Mouse (Mus musculus): ENCODE results near the gene Wdr45.
"Not testable (repeated sequence)": the region's sequence is repeated elsewhere in the genome, so short reads cannot be mapped to it uniquely, and the experiment has no call there.

The Wdr45 gene

DNA sequence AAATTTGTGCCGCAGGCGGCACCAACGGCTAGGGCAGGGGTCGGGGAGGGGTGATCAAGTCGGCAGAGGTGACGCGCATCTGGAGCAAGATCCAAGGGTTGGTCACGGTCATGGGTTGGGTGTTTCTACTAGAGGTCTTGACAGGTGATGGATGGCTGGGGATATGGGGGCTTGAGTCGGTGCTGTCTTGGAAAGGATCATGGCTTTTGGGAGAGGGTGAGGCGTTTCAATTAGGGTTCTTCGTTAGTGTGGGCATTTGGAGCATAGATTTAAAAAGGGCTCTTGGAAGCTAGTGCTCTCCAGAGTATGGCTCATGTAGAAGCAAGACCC, 8.1 kb downstream of the Wdr45 start:
- DNase-seq, result no peak

DNA sequence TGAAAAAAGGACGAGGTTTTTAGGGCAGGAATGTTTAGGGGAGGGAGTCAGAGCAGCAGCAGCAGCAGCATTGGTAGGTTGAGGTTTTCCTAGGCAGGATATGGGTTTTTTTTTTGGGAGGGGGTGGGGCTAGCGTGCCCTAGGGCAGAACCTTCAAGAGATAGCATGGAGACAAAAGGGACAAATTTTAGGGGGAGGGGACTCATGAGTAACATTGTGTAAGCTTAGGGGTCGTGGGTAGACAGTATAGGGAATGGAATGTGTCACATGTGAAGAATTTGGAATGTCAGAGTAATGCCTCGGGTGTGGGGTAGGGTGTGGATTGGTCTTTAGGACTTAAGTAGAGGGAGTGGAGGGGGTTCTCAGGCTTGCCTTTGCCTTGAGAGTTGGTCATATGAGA, 8.6 kb downstream of the Wdr45 start:
- DNase-seq, result no peak

DNA sequence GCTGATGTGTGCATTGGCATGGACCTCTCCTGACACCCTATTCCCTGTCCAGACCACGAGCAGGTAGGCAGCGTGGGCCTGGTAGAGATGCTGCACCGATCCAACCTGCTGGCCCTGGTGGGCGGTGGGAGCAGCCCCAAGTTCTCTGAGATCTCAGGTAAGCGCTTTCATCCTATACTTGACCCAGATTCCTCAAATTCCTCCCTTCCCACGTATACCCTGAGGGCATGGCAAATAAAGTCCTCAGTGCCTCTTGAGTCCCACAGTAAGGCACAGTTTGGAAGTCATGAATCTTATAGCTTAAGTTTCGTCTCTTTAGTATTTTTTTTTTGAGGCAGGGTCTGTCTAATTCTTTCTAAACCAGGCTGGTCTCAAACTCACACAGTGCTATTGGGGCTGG, 10.0 kb downstream of the Wdr45 start:
- DNase-seq, result no peak

DNA sequence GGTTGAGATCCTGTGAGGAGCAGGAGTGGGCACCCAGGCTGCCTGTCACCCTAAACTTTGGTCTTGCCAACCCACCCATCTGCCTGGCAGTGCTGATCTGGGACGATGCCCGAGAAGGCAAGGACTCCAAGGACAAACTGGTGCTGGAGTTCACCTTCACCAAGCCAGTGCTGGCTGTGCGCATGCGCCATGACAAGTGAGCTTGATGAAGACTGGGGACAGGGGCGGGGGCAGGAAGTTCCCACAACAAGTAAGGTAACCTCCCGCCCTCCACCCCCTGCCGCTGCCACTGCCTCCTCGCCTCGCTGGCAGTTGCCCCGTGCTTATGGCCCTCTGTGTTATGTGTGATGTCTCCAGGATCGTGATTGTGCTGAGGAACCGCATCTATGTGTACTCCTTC, 11.7 kb downstream of the Wdr45 start:
- DNase-seq, result no peak

DNA sequence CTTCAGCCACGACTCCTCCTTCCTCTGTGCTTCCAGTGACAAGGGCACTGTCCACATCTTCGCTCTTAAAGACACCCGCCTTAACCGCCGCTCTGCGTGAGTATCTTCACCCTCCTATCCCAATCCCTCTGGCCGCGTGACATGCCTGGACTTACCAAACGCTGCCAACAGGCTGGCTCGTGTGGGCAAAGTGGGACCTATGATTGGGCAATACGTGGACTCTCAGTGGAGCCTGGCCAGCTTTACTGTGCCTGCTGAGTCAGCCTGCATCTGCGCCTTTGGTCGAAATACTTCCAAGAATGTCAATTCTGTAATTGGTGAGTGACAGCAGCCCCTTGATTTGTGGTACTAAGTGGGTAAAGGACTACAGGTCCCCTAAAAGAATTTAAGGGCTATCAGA, 13.0 kb downstream of the Wdr45 start:
- DNase-seq, result no peak

DNA sequence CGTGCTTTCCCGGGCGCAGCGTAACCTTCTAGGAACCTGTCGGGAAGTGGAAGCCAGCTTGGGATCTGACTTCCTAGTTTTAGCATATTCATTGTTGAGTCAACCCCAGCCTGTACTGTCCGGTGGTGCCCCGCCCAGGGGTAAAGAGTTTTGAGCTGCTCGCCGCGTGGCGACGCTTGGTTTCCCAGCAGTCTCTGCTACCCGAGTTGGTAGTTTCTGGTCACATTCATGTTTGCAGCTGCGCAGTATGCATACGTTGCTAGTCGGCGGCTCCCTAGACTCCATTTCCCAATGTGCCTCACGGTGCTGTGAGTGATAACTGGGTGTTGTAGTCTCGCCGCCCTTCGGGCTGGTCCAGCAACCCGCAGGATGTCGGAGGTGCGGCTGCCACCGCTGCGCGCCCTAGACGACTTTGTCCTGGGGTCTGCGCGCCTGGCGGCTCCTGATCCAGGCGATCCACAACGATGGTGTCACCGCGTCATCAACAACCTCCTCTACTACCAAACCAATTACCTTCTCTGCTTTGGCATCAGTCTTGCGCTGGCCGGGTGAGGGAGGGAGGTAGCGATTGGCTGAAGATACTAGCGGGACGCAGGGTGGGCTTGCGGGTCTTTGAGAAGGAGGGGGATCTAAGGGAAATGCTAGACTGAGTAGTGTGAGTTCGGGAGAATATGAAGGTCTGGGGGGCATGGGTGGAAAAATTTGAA, 14.2 kb downstream of the Wdr45 start, which contains the start of gene Praf2:
TSS of gene Praf2 (plus strand) at position 225 of the 707 bp plus-strand sequence.
- peak; percentile 86 for DNase-seq

DNA sequence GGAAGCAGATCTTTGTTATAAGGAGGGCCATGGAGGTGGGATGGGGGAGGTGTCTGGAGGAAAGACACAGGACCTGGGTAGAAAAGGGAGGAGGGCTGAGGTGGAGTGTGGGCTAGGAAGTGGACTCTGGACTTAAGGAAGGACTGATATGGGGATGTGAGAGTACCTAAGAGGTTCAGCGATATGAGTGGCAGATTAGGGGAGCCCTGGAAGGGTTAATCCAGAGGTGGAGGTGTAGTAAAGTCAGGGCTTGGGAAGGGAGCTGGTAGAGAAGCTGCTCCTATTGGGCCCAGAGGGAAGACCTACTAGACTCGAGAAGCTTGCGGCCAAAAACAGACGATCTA, 14.8 kb downstream of the Wdr45 start:
- no peak for DNase-seq

DNA sequence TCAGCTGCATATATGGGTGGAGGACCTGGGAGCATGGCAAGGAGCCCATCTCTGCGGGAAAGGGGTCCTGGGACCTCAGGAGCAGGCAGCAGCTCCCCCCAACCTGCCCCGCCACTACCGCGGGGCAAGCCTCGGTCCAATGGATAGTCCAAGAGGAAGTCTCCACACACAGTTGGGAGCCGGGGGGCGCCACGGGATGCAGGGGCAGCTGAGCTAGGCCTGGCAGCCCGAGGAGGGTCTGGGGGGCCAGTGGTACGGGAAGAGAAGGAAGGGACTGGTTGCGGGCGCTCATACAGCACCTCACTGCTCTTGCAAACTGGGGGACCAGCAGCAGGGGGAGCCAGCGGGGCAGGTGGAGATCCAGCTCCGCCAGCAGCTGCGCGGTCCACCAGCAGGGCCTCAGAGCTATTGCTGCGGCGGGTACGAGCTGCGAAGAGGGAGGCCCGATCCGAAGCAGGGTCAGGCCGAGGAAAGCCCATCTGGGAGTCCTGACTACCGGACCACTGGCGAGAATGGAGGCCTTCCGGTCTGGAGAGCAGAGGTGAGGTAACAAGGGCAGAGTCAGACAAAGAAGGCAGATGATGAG, 19.5 kb downstream of the Wdr45 start:
- DNase-seq, result peak; percentile 37

DNA sequence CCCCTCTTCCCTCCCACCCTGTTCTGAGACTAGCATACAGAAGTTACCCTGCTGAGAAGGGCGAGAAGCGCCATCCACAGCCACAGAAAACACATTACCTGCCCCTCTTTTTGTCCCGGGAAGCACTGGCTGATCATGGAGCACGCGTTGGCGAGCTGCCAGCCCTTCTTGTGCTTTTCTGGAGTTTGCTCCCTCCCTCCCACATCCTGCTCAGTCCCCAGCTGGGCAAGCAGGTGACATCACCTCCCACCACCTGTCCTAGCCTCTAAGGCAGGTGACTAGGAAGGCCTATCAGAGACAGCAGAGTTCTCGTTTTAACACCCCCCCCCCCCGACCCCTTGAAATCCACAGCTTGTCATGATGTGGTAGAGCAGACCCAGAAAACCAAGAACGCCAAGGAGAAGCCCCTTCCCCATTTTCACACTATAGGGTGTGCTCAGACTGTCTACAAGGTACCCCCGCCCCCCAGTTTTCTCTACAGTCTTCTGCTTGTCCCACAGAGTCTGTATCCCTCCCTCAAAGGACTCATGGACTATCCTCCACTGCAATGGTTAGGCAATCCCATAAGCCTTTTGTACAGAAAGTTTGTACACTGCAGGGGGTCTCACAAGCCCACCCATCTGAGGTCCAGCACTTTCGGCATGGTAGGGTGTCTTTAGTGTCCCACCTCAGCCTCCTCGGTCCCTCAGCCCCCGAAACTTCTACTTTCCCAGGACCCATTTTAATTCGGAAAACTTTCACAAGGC, 25.4 kb downstream of the Wdr45 start:
- peak; percentile 80 for DNase-seq

DNA sequence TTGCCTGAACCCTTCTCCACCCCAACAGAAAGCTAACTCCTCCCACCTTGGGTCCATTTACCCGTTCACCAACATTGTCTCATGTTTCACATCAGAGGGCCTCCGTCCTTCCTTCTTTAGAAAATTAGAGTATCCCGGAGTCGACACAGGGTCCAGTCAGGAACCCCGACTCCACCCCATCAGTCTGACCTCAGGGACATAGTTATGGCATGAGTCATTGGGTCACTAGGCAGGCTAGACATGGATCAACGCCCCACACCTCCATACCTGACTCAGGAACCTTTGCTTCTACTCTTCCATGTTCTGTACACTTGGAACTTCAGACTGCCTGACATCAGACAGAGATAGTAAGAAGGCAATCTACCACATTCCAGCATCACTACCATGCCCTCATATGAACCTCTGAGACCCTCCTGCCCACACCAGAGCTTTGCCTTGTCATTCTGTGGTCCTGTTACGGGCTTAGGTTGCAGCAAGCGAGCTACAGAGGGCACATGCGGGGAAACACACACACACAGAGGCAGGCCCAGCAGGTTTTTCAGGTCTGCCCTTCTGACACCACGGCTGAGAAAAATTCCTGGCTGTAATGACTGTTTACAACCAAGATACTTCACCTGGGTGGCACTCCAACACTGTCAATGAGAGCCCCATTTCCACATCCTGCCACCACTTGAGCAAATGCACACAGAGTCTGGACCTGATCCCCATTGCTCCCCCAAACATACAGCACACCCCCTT, 26.1 kb downstream of the Wdr45 start:
- peak; percentile 58 for DNase-seq

DNA sequence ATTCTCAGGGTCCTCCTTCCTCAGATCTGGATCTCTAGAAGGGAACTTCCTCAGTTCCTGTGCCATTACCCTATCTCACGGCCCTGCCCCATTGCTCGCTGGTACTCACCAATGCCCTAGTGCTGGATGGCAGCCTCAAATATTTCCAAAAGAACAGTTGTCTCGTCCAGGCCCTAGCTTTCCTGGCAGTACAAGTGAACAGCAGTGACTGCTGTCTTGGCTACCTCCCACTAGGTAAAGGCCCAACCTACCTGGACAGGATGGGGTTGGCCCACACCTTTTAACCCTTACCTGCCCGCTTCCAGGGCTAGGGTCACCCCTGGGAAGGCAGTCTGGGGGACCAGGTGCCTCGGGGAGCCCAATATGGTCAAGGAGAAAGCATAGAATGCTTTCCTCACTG, 27.0 kb downstream of the Wdr45 start:
- DNase-seq, result no peak

DNA sequence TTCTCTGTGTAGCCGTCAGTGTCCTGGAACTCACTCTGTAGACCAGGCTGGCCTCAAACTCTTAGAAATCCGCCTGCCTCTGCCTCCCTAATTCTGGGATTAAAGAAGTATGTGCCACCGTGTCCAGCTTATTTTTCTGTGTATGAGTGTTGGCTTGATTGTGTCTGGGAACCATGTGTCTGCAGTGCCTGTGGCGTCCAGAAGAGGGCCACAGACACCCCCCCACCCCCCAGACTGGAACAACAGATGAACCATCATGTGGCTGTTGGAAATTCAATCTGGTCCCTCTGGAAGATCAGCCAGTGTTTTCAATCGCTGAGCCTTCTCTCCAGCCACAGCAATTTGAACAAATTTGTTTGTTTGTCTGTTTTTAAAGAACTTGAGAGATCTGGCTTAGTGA, 29.3 kb downstream of the Wdr45 start:
- no peak for DNase-seq

DNA sequence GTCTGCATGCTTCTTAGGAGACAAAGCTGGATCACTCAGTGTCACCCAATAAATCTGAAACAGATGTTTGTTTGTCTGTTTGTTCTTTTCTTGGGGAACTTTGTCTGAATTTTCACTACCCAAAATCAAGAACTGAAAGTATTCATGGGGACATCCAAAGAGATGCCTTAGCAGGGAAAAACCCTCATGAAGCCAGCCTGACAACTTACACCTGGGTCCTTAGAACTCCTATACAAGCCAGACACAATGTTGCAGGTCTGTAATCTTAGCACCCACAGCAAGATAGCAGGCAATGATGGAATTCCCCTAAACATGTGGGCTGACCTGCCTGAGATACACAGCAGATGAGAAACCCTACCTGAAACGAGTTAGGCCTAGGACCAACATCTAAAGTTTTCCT, 30.8 kb downstream of the Wdr45 start:
- DNase-seq, result no peak

DNA sequence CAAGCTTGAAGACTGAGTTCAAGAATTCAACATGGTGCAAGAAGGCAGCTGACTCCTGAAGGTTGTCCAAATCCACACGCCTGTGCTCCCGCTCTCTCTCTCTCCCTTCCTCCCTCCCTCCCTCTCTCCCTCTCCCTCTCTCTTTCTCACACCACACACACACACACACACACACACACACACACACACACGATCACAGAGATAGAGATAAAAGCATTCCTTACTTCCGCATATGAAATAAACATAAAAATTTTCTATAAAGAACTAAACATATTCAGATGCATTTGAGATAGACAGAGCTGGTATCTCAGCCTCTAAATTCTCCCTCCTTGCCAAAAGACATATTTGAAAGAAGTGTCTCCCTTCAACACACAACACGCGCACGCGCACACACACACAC, 31.3 kb downstream of the Wdr45 start:
- no peak for DNase-seq

DNA sequence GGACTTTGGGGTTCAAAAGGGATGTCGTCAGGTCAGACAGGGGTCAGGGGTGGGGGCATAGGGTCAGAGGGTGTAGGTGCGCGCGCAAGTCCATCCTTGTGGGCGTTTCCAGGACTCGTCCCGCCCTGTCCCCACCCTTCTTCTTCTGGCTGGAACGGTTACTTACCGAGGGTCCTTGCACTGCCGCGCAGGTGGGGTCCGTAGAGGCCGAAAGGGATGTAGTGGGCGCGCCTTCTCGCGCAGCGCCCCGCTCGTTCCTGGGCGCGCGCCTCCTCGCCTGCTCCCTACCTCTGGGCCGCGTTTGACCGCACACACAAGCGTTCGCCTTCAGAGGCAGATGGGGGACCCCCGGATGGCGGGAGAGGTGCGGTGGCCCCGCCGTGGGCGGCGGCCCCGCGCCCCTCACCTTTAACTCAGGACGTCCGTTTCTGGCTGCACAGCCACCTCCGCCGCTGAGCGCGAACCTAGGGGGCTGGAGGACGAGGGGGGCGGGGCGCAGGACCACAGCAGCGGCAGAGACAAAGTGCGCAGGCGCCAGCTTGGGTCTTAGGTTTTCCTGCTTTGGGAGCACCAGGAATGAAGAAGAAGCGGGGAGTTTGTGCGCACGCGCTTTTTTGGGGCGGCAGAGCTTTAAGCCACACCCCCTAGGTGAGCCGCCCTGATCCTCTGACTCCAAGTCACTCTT, 36.4 kb downstream of the Wdr45 start, which contains the start of gene Ccdc120:
TSS of gene Ccdc120 (minus strand) at position 474 of the 685 bp plus-strand sequence.
- peak; percentile 75 for DNase-seq

DNA sequence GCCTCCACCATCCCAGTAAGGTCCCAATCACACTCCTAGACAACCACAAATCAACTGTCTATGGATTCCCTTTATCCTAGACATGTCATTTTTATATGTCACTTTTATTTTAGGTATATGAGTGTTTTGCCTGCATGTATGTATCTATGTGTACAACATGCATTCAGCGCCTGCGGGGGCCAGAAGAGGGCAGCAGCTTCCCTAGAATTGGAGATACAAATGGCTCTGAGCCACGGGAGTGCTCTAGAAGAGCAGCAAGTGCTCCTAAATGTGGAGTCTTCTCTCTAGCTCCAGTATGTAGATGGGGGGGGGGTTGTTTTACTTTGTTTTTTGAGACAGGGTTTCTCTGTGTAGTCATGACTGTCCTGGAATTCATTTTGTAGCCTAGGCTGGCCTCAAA, 39.5 kb downstream of the Wdr45 start:
- not testable (repeated sequence) for DNase-seq

DNA sequence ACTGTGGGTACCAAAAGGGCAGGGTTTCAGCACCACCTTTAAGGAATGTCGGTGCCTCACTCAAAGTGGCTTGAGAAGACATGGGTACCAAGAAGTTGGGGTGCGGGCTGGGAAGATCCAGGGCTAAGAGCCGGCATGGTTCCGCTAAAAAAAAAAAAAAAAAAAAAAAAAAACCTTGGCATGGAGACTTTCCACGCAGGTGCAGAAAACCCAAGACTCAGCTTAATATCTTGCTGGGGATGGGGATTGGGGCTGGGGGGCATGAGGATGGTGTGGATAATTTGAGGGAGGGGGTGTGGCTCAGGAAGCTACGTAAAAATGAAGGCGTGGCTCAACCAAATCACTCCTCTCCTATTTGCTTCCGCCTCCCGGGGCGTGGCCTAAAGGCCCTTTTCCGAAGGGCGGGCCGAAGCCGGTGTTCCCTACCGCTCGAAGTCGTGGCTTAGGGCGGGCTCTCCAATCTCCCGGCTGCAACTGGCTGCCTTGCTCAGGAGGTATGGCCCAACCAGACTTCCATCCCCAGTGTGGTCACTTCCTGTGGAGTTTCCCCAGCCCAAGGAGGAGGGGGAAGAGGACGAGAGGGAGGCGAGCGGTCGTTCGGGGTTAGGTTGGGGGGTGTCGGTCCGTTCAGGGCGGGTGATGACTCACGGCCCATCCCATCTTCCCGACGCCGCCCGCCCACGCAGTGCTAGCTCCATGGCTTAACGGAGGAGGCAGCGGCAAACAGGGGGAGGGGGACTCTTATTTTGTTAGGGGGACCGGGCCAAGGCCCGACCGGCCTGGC, 48.2 kb downstream of the Wdr45 start, which contains the start of gene Tfe3:
TSS of gene Tfe3 (plus strand) at position 424 of the 784 bp plus-strand sequence.
- peak; percentile 97 for DNase-seq

DNA sequence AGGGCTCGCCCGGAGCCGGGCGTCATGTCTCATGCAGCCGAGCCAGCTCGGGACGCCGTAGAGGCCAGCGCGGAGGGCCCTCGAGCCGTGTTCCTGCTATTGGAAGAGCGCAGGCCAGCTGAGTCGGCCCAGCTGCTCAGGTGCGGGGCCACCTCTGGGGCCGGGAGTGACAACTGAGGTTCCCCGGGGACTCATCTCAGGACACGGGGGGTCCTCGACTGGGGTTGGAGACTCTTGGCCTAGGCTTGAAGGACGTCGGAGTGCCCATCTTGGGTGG, 48.7 kb downstream of the Wdr45 start:
- DNase-seq, result no peak

DNA sequence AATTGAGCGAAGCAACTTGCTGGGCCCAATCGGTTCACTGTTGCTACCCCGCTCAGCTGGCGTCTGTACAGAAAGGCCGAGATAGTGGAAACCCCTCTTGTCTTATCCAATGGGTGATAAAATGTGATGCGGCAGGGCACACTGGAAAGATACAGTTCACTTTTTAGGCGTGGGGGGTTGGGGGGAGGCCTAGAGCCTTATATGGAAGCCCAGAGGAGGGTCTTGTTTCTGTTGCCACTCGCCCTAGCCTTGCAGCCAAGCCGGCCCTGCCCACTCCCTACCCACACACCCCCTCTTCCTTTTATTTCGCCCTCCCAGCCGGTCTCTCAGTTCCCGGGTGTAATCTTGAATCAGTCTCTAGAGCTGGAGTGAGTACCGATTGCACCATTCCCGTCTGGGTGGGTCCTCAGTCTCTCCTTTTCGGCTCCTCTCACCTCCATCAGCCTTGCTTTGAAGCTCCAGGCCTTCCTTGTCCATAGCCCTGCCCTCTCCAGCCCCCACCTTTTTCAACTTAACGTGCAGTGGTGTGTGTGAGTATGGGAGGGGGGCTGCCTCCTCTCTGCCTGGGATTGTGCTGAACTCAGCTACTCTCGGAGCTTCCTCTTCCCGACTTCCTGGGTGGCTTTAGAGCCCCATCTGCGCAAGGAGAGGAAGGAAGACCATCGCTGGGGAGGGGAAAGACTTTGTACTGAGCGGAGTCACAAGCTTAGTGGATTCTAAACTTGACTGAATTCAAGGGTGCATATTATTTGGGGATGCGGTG, 49.7 kb downstream of the Wdr45 start:
- peak; percentile 27 for DNase-seq

DNA sequence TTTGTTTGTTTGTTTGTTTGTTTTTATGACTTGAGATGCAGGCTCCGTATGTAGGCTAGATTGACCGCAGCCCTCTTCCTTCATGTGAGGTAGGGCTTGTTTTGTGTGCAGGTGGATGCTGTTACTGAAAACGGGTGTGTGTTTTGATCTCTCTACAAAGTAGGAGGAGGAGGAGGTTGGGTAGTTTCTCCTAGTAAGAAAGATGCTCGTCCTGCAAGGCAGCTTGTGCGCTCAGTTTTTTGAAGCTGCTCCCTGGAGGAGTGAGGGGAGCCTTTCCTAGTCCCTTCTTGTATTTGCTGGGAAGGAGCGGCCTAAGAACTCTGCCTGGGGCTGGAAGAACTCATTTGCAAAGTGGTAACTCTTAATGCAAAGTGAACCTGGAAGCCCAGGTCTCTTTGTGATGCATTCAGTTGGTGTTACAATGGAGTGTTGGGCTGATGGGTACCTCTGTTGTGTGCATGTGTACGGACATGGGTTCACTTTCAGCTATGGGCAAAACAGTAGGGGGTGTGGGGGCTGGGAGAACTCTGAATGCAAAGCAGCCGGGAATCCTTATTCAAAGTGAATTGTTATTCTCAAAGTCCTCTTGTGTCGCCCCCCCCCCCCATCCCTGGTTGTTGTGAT, 50.6 kb downstream of the Wdr45 start:
- no peak for DNase-seq

DNA sequence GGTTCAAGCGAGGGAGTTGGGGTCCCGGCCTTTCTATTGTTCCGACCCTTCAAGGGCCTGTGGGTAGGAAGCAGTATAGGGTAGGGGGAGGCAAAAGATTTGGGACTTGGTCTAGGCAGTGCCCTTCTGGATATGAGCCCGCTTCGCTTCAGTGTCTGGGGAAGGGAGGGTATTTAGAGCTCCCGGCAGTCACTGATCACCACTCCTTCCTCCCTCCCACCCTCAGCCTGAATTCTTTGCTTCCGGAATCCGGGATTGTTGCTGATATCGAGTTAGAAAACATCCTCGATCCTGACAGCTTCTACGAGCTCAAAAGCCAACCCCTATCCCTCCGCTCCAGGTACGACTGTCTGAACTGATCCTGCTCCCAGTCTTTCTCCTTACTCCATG, 51.1 kb downstream of the Wdr45 start:
- no peak for DNase-seq
